Mouse (Mus musculus) hindbrain, embryonic 11.5 days (tissue): ENCODE results near the gene Klhl2. TPM values are rescaled to one million over a fixed set of nuclear protein-coding genes. Genes with fewer than 3 reads are reported as not detected.

Source experiments
- ATAC-seq: fragments of 200-750 bp; cut with Nextera tagmentation; 2 replicates; pipeline ENCODE4 v1.8.0; 2017; ENCODE audit warnings: mild to moderate bottlenecking, moderate TSS enrichment, moderate library complexity; ENCODE audit not compliant: low FRiP score
- DNase-seq: peaks from one replicate; pipeline ENCODE4 v3.0.0-alpha.2; 2015; ENCODE audit warnings: low spot score
- H3K27ac ChIP-seq: fragments of 300-500 bp; sonication (generic); 2 replicates; pipeline ENCODE4 v1.5.1; 2014; ENCODE audit warnings: mild to moderate bottlenecking, low read depth, low read length
- H3K27me3 ChIP-seq: fragments of 300-500 bp; sonication (generic); 2 replicates; pipeline ENCODE4 v1.6.1; 2014; ENCODE audit warnings: mild to moderate bottlenecking, low read length, moderate library complexity, mixed read lengths; ENCODE audit not compliant: control insufficient read depth, insufficient read depth
- H3K36me3 ChIP-seq: fragments of 300-500 bp; sonication (generic); 2 replicates; pipeline ENCODE4 v1.6.1; 2014; ENCODE audit warnings: mild to moderate bottlenecking, low read length, moderate library complexity, mixed read lengths; ENCODE audit not compliant: control insufficient read depth, insufficient read depth
- H3K4me1 ChIP-seq: fragments of 300-500 bp; sonication (generic); replicated peaks from 2 replicates; pipeline ENCODE4 v1.6.1; 2014; ENCODE audit warnings: low read length, mixed read lengths; ENCODE audit not compliant: control insufficient read depth, insufficient read depth
- H3K4me2 ChIP-seq: fragments of 300-500 bp; sonication (generic); replicated peaks from 2 replicates; pipeline ENCODE4 v1.6.1; 2014; ENCODE audit warnings: mild to moderate bottlenecking, low read depth, low read length
- H3K4me3 ChIP-seq: fragments of 300-500 bp; sonication (generic); 2 replicates; pipeline ENCODE4 v1.5.1; 2014; ENCODE audit warnings: low read depth, low read length
- H3K9ac ChIP-seq: fragments of 300-500 bp; sonication (generic); 2 replicates; pipeline ENCODE4 v1.6.1; 2014; ENCODE audit warnings: low read depth, low read length
- H3K9me3 ChIP-seq: fragments of 300-500 bp; sonication (generic); 2 replicates; pipeline ENCODE4 v1.6.1; 2016; ENCODE audit warnings: low read length; ENCODE audit not compliant: control insufficient read depth
- WGBS: fragments of 180-500 bp; shearing (Covaris S2); extraction: QIAGEN DNeasy Blood & Tissue Kit; methylation state at CpG from one replicate; pipeline ENCODE4 v1.1.7; 2014; 5-methylcytosine and 5-hydroxymethylcytosine counted together
- polyA plus RNA-seq: library from polyadenylated mRNA; unstranded; fragments of >200 nt; fragmentation: Nextera tagmentation; extraction: Ambion mirVana; gene quantifications from 2 replicates; pipeline ENCODE4 v1.2.1, GENCODE M21; 2014

The Klhl2 gene
- polyA plus RNA-seq, 1 experiment from 2014 or later = 14.9 TPM

DNA sequence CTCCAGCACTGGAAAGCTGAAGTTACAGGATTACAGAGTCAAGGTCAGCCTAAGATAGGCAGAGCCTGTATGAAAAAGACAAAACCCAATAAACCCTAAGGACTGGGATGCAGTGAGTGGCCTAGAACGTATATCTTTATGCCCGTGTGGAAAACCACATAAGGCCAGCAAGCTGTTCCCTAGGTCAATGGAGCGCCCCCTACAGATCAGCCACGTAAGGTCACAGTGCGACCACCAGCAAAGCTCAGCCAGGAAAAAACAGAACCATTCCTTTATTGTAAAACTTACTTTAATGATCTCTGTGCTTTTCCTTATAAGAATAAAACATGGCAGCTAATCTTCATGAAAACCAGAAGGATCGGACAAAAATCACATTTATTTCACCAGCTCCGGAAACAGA lies 131.9 kb downstream of the Klhl2 start:
- H3K9ac ChIP-seq = no peak overlapping the region
- peaks cover 23% of the 10 kb centered on the region for H3K36me3 ChIP-seq
- no peaks in the 10 kb centered on the region for H3K27me3 ChIP-seq
- no peak overlapping the region for H3K4me2 ChIP-seq
- H3K9me3 ChIP-seq = no peaks in the 10 kb centered on the region
- H3K4me1 ChIP-seq = no peaks in the 10 kb centered on the region
- H3K27ac ChIP-seq = no peak overlapping the region
- H3K4me3 ChIP-seq = no peak overlapping the region
- WGBS = 85% methylated on average over 7 of the region's 7 CpGs
- ATAC-seq = no peak
- DNase-seq = no peak

DNA sequence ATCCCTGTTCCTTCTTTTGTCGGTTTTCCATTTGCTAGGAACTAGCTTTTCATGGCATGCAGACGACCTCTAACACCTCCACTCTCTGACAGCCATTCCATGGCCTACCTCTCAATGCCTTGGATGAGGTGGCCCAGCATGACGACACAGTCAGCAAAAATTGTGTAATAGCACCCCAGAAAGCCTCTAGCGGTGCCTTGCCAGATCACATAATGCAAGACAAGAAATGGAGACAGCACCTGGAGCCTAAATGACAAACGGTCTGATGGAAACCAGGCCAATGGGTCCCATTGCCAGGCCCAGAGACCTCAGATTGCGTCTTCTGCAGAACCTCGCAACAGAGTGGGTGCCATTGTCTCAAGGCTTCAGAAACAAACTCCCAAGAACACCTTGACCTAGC lies 137.3 kb downstream of the Klhl2 start:
- no peak overlapping the region for H3K27ac ChIP-seq
- no peak overlapping the region for H3K9ac ChIP-seq
- no peak overlapping the region for H3K4me3 ChIP-seq
- ATAC-seq = no peak
- 86% methylated on average over 7 of the region's 7 CpGs for WGBS
- no peak overlapping the region for H3K4me2 ChIP-seq
- DNase-seq = no peak
- H3K4me1 ChIP-seq = no peaks in the 10 kb centered on the region
- H3K36me3 ChIP-seq = peaks cover 4% of the 10 kb centered on the region
- no peaks in the 10 kb centered on the region for H3K27me3 ChIP-seq
- no peaks in the 10 kb centered on the region for H3K9me3 ChIP-seq

- Histone ChIP-seq H3K9ac (no peak overlapping the region), H3K4me1 (no peaks in the 10 kb centered on the region), H3K27ac (no peak overlapping the region), H3K4me2 (no peak overlapping the region), H3K27me3 (no peaks in the 10 kb centered on the region), H3K36me3 (peaks cover 2% of the 10 kb centered on the region; the same call in 1 of the 2 replicates), H3K4me3 (no peak overlapping the region), H3K9me3 (no peaks in the 10 kb centered on the region; the same call in 1 of the 2 replicates)
- DNase-seq = no peak
- ATAC-seq = no peak
- 34% methylated on average over 1 of the region's 1 CpGs for WGBS
Measured at GRCm38 (mm10) chr8:64711544-64711943, 138.3 kb downstream of the Klhl2 start.

DNA sequence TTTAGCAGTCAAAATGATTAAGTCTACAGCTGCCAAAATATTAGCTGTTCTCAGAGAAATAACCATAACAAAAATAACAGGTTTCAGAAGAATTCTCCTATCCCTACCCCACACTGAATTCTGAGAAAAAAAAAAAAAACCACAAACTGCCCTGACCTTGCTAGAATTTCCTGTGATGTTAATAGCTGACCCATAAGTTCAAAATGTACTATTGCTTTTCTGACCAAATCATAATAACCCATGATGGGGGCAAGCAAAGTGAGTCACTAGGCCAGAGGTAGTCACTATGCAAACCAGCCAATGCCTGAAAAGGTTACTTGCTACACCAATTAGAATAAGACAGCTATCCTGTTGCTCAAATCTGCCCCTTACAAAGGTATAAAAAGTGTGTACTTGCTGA lies 142.3 kb downstream of the Klhl2 start:
- ATAC-seq (no peak), DNase-seq (no peak)
- Histone ChIP-seq H3K4me1 (no peaks in the 10 kb centered on the region), H3K27ac (no peak overlapping the region), H3K27me3 (no peaks in the 10 kb centered on the region), H3K9ac (no peak overlapping the region), H3K9me3 (no peaks in the 10 kb centered on the region; the same call in 1 of the 2 replicates), H3K36me3 (no peaks in the 10 kb centered on the region), H3K4me3 (no peak overlapping the region), H3K4me2 (no peak overlapping the region)

DNA sequence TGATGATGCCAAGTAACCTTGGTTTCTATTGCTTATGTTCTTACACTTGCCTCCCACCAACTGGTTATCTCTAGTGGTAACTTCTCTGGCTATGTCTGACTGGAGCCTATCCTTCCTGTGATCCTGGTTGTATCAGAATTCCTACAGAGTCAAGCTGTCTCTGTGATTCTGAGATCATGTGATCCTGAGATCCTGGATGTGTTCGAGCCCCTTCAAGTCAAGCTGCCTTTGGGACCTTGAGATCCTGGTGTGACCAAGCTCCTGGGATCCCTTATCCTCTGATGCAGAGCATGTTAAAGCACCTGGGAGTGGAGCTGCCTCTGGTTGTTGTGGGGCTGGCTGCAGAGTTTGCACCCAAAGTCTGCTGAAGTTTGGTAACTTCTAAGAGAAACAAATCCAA lies 146.6 kb downstream of the Klhl2 start:
- H3K9me3 ChIP-seq = no peaks in the 10 kb centered on the region; the same call in 1 of the 2 replicates
- WGBS = 88% methylated on average over 1 of the region's 1 CpGs
- DNase-seq = no peak

GRCm38 (mm10) chr8:64692651-64693201 lies 157.1 kb downstream of the Klhl2 start, which contains the start of gene Cpe:
Cpe (minus strand) TSS chr8:64693054.
- ATAC-seq = peak; percentile 99
- DNase-seq = peak; percentile 88
- Histone ChIP-seq H3K9ac (peak within 1 kb of the TSS; percentile 93), H3K27me3 (no peaks in the 10 kb centered on the region), H3K4me3 (peak within 1 kb of the TSS; percentile 72), H3K4me2 (peak within 1 kb of the TSS; percentile 66), H3K27ac (peak within 1 kb of the TSS; percentile 93), H3K36me3 (no peaks in the 10 kb centered on the region), H3K9me3 (no peaks in the 10 kb centered on the region), H3K4me1 (no peaks in the 10 kb centered on the region)
- WGBS = 0% methylated on average over 49 of the region's 54 CpGs

More for the DNA sequence above, 146.6 kb downstream of the Klhl2 start:
- Histone ChIP-seq H3K27me3 (no peaks in the 10 kb centered on the region), H3K36me3 (no peaks in the 10 kb centered on the region), H3K4me2 (no peak overlapping the region), H3K4me3 (no peak overlapping the region), H3K27ac (no peak overlapping the region), H3K4me1 (no peaks in the 10 kb centered on the region), H3K9ac (no peak overlapping the region)
- ATAC-seq = no peak

GRCm38 (mm10) chr8:64691591-64692401 lies 158.0 kb downstream of the Klhl2 start:
- ATAC-seq = no peak
- peak; percentile 48 for DNase-seq
- peak overlapping the region; percentile 93 for H3K9ac ChIP-seq
- no peaks in the 10 kb centered on the region for H3K9me3 ChIP-seq
- H3K4me2 ChIP-seq = peak overlapping the region; percentile 66
- H3K36me3 ChIP-seq = no peaks in the 10 kb centered on the region
- peak overlapping the region; percentile 72 for H3K4me3 ChIP-seq
- no peaks in the 10 kb centered on the region for H3K27me3 ChIP-seq
- no peaks in the 10 kb centered on the region for H3K4me1 ChIP-seq
- 10% methylated on average over 16 of the region's 16 CpGs for WGBS
- peak overlapping the region; percentile 93 for H3K27ac ChIP-seq

GRCm38 (mm10) chr8:64690845-64691244 lies 159.0 kb downstream of the Klhl2 start:
- no peak overlapping the region for H3K4me3 ChIP-seq
- WGBS = 85% methylated on average over 6 of the region's 6 CpGs
- H3K36me3 ChIP-seq = no peaks in the 10 kb centered on the region
- no peak overlapping the region for H3K27ac ChIP-seq
- ATAC-seq = no peak
- no peaks in the 10 kb centered on the region for H3K9me3 ChIP-seq
- H3K4me1 ChIP-seq = no peaks in the 10 kb centered on the region
- H3K27me3 ChIP-seq = no peaks in the 10 kb centered on the region
- H3K9ac ChIP-seq = no peak overlapping the region
- DNase-seq = no peak
- H3K4me2 ChIP-seq = peak overlapping the region; percentile 16

- WGBS = 78% methylated on average over 6 of the region's 6 CpGs
- Histone ChIP-seq H3K4me2 (no peak overlapping the region), H3K9ac (no peak overlapping the region)
Measured at GRCm38 (mm10) chr8:64690306-64690705, 159.5 kb downstream of the Klhl2 start.

More at GRCm38 (mm10) chr8:64690306-64690705, 159.5 kb downstream of the Klhl2 start:
- Histone ChIP-seq H3K9me3 (no peaks in the 10 kb centered on the region), H3K4me3 (no peak overlapping the region), H3K36me3 (no peaks in the 10 kb centered on the region), H3K27me3 (no peaks in the 10 kb centered on the region), H3K27ac (no peak overlapping the region), H3K4me1 (no peaks in the 10 kb centered on the region)
- ATAC-seq (no peak), DNase-seq (no peak)
